Mouse (Mus musculus): ENCODE measurements at regions not wholly inside any gene's neighbourhood (a gene's known extent, or its start where the extent isn't known, plus 50 kb on each side); places are given as distances from the start of the nearest gene placed in this dataset.
A peak's percentile ranks its signal among the peaks of the same experiment; 100 is the strongest.

DNA sequence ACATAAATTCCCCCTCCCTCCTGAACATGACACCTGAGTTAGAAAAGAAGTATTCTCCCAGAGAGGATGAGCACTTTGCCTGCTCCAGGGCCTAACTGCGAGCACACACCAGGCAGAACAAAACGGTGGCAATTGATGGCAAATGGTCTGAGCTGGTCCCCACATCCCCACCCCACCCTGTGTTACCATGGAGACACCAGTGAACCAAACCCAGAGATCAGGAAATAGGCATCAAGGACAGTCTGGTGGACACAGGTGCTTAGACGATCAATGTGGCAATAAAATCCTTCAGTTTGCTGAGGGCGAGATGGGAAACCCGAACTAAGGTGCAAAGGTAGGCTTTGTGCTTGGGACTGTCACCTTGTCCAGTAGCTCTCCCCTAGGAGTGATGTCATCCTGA lies 74.0 kb downstream of the Sox9 start:
- Histone ChIP-seq H3K27ac (ENCODE audit: low read length) (no peak overlapping the region), H3K4me3 (ENCODE audit: low read depth, low read length) (no peak overlapping the region), H3K36me3 (ENCODE audit: control insufficient read depth, insufficient read depth, low read length) (no peaks in the 10 kb centered on the region), H3K4me2 (replicated peaks; ENCODE audit: low read depth, low read length) (no peak overlapping the region), H3K9ac (replicated peaks; ENCODE audit: low read depth, low read length) (no peak overlapping the region), H3K9me3 (ENCODE audit: control insufficient read depth, low read depth, low read length) (no peaks in the 10 kb centered on the region), H3K4me1 (ENCODE audit: control insufficient read depth, insufficient read depth, low read length) (no peaks in the 10 kb centered on the region), H3K27me3 (ENCODE audit: control insufficient read depth, insufficient read depth, low read length) (no peaks in the 10 kb centered on the region)
- ATAC-seq (ENCODE audit: insufficient number of reproducible peaks, insufficient read depth, low FRiP score, low read depth), result no peak
- 84% methylated on average over 5 of the region's 5 CpGs for WGBS

DNA sequence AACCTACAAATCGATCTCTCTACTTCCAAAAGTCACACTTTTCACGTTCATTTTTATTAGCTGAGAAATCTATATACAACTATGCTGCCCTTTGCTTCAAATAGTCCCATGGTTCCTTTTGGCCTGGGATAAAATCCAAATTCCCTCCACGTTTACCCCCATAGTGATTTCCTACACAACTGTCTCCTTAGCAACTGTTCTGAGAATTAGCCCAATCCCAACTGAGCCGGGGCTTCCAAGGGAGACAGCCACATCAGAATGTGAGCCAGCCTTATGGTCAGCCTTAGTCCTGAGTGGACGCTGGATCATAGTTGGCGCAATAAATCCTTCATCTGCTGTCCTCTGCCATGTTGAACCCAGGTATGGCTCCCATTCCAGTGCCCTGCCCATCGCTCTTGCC lies 77.3 kb downstream of the Sox9 start:
- Histone ChIP-seq H3K27me3 (ENCODE audit: control insufficient read depth, insufficient read depth, low read length) (no peaks in the 10 kb centered on the region), H3K4me2 (replicated peaks; ENCODE audit: low read depth, low read length) (no peak overlapping the region), H3K9ac (replicated peaks; ENCODE audit: low read depth, low read length) (no peak overlapping the region), H3K4me1 (ENCODE audit: control insufficient read depth, insufficient read depth, low read length) (no peaks in the 10 kb centered on the region), H3K36me3 (ENCODE audit: control insufficient read depth, insufficient read depth, low read length) (no peaks in the 10 kb centered on the region), H3K9me3 (ENCODE audit: control insufficient read depth, low read depth, low read length) (no peaks in the 10 kb centered on the region), H3K27ac (ENCODE audit: low read length) (no peak overlapping the region), H3K4me3 (ENCODE audit: low read depth, low read length) (no peak overlapping the region)
- ATAC-seq (ENCODE audit: insufficient number of reproducible peaks, insufficient read depth, low FRiP score, low read depth), result no peak
- 86% methylated on average over 7 of the region's 7 CpGs for WGBS

DNA sequence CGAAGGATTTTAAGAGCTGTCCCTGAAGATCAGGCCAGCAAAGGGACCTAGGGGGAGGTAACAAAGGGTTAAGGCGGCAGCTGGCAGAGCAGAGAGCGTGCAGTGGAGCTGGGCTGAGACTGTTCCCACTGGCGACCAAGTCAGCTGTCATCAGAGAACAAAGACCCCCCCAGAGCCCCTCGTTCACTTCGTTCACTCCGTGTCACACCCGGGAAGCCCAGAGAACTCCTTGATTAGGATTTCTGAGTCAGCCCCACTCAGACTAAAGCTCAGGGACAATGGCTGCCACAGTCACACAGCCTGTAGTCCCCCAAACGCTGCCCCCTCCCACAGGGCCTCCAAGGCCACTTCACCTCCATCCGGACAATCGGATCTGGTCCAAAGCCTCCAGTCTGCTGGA lies 78.8 kb downstream of the Sox9 start:
- Histone ChIP-seq H3K9me3 (ENCODE audit: control insufficient read depth, low read depth, low read length) (no peaks in the 10 kb centered on the region), H3K4me1 (ENCODE audit: control insufficient read depth, insufficient read depth, low read length) (no peaks in the 10 kb centered on the region), H3K4me3 (ENCODE audit: low read depth, low read length) (no peak overlapping the region), H3K27ac (ENCODE audit: low read length) (no peak overlapping the region), H3K9ac (replicated peaks; ENCODE audit: low read depth, low read length) (no peak overlapping the region), H3K27me3 (ENCODE audit: control insufficient read depth, insufficient read depth, low read length) (no peaks in the 10 kb centered on the region), H3K4me2 (replicated peaks; ENCODE audit: low read depth, low read length) (no peak overlapping the region), H3K36me3 (ENCODE audit: control insufficient read depth, insufficient read depth, low read length) (no peaks in the 10 kb centered on the region)
- WGBS, result 31% methylated on average over 11 of the region's 11 CpGs
- no peak for ATAC-seq (ENCODE audit: insufficient number of reproducible peaks, insufficient read depth, low FRiP score, low read depth)

DNA sequence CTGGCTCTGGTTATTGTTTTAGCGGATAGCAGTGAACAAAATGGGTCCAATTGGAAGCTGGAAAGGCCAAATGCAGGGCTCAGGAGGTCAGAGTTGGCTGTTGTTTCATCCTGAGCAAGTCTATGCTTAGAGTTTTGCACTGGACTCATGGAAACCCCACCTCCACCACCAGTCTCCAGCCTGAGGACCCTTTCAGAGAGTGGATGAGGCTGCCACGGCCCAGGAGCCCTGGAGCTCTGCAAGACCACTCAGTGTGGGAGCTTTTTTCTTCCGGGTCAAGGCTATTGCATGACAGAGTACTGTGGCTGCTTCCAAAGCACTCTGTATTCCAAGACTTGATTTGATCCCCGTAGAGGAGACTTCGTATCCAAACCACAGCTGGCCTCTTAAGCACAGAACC lies 79.2 kb downstream of the Sox9 start:
- Histone ChIP-seq H3K4me2 (replicated peaks; ENCODE audit: low read depth, low read length) (no peak overlapping the region), H3K27ac (ENCODE audit: low read length) (no peak overlapping the region), H3K9me3 (ENCODE audit: control insufficient read depth, low read depth, low read length) (no peaks in the 10 kb centered on the region), H3K27me3 (ENCODE audit: control insufficient read depth, insufficient read depth, low read length) (no peaks in the 10 kb centered on the region), H3K4me1 (ENCODE audit: control insufficient read depth, insufficient read depth, low read length) (no peaks in the 10 kb centered on the region), H3K9ac (replicated peaks; ENCODE audit: low read depth, low read length) (no peak overlapping the region), H3K4me3 (ENCODE audit: low read depth, low read length) (no peak overlapping the region), H3K36me3 (ENCODE audit: control insufficient read depth, insufficient read depth, low read length) (no peaks in the 10 kb centered on the region)
- 82% methylated on average over 5 of the region's 5 CpGs for whole genome bisulfite sequencing
- ATAC-seq (ENCODE audit: insufficient number of reproducible peaks, insufficient read depth, low FRiP score, low read depth), result no peak

DNA sequence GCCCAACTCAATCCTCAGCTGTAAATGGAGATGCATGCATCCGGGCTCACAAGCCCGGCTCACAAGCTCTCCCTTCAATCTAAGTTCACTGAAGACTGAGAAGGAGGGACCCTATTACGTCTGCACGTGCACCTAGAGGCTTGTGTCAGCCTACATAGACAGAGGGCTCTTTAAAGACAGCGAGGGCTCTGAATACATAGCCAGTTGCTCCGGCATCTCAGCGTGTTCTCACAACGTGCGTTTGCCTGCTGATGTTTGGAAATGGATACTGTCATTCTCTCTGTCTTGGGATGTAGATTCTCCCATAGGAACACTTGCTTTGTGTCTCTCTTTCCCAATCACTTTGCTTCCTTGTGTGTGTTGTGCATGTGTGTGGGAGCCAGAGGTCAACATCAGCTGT lies 83.8 kb downstream of the Sox9 start:
- Histone ChIP-seq H3K27me3 (ENCODE audit: control insufficient read depth, insufficient read depth, low read length) (no peaks in the 10 kb centered on the region), H3K9ac (replicated peaks; ENCODE audit: low read depth, low read length) (no peak overlapping the region), H3K27ac (ENCODE audit: low read length) (no peak overlapping the region), H3K9me3 (ENCODE audit: control insufficient read depth, low read depth, low read length) (no peaks in the 10 kb centered on the region), H3K4me3 (ENCODE audit: low read depth, low read length) (no peak overlapping the region), H3K36me3 (ENCODE audit: control insufficient read depth, insufficient read depth, low read length) (no peaks in the 10 kb centered on the region), H3K4me2 (replicated peaks; ENCODE audit: low read depth, low read length) (no peak overlapping the region), H3K4me1 (ENCODE audit: control insufficient read depth, insufficient read depth, low read length) (peaks cover 9% of the 10 kb centered on the region; the same call in 1 of the 2 replicates)
- no peak for ATAC-seq (ENCODE audit: insufficient number of reproducible peaks, insufficient read depth, low FRiP score, low read depth)
- WGBS, result 87% methylated on average over 9 of the region's 9 CpGs

DNA sequence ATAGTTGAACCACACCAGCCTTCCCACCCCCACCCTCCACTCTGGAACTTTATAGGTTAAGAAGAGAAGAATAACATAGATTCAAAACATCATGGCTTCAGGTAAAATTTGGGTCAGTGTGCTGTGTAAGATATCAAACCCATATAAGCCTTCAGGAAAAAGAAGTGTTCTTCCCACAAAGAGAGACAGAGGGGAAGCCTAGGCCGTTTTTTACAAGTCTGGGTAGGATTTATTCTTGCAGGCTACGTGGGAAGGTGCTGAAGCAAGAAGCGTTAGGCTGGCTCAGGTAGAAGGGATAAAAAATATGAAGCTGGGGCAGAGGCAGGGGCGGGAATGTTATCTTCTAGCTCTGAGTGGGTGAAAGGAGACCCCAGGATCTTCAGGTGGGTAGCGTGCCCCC lies 87.5 kb downstream of the Sox9 start:
- Histone ChIP-seq H3K27me3 (ENCODE audit: control insufficient read depth, insufficient read depth, low read length) (no peaks in the 10 kb centered on the region), H3K36me3 (ENCODE audit: control insufficient read depth, insufficient read depth, low read length) (no peaks in the 10 kb centered on the region), H3K4me3 (ENCODE audit: low read depth, low read length) (no peak overlapping the region), H3K9ac (replicated peaks; ENCODE audit: low read depth, low read length) (no peak overlapping the region), H3K4me2 (replicated peaks; ENCODE audit: low read depth, low read length) (peak overlapping the region; percentile 42; the same call in 1 of the 2 replicates), H3K9me3 (ENCODE audit: control insufficient read depth, low read depth, low read length) (no peaks in the 10 kb centered on the region), H3K27ac (ENCODE audit: low read length) (no peak overlapping the region), H3K4me1 (ENCODE audit: control insufficient read depth, insufficient read depth, low read length) (peaks cover 9% of the 10 kb centered on the region; the same call in 1 of the 2 replicates)
- 39% methylated on average over 5 of the region's 5 CpGs for WGBS
- ATAC-seq (ENCODE audit: insufficient number of reproducible peaks, insufficient read depth, low FRiP score, low read depth), result no peak

DNA sequence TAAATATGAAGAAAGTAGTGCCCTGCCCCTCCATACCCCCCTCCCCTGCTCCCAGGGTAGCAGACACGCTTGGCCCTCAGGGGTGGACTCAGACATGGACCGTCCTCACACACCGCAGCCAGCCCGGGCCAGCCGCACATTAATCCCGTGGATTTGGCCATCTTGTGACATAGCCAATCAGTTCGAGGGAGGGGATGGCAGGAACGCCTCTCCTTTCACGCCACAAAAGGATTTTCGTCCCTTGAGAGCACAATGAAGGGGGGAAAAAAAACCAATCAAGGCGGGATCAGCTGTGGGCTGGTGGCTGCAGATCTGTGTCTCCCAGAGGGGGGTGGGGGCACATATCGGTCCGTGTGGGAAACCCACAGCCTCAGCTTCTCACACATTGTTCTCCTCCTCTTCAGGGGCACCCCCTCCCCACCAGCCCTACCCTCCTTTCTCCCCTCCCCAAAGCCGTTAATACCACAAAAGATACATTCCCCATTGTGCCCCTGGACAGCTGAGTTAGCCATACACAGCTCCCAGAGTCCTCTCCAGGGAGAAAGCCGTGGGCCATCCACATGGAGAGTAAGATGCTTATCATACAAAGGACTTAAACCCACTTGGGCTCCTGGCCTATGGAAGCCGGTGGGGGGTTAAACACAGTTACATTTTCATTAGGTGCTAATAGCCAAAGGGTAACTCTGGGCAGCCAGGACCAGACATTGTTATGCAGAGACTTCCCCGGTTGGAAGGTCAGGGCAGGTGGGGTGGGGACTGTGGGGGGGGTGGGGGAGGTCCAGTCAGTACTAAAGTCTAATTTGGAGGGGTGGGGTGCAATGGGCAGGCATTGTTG lies 88.4 kb downstream of the Sox9 start:
- no peak overlapping the region for H3K27ac ChIP-seq (ENCODE audit: low read length)
- no peaks in the 10 kb centered on the region for H3K9me3 ChIP-seq (ENCODE audit: control insufficient read depth, low read depth, low read length)
- WGBS, result 6% methylated on average over 17 of the region's 17 CpGs
- ATAC-seq (ENCODE audit: insufficient number of reproducible peaks, insufficient read depth, low FRiP score, low read depth), result no peak
- H3K4me3 ChIP-seq (ENCODE audit: low read depth, low read length), result peak overlapping the region; percentile 6; the same call in 1 of the 2 replicates
- no peak overlapping the region for H3K9ac ChIP-seq (replicated peaks; ENCODE audit: low read depth, low read length)
- no peaks in the 10 kb centered on the region for H3K36me3 ChIP-seq (ENCODE audit: control insufficient read depth, insufficient read depth, low read length)
- peak overlapping the region; percentile 42 for H3K4me2 ChIP-seq (replicated peaks; ENCODE audit: low read depth, low read length)
- peaks cover 9% of the 10 kb centered on the region; the same call in 1 of the 2 replicates for H3K4me1 ChIP-seq (ENCODE audit: control insufficient read depth, insufficient read depth, low read length)
- H3K27me3 ChIP-seq (ENCODE audit: control insufficient read depth, insufficient read depth, low read length), result no peaks in the 10 kb centered on the region

DNA sequence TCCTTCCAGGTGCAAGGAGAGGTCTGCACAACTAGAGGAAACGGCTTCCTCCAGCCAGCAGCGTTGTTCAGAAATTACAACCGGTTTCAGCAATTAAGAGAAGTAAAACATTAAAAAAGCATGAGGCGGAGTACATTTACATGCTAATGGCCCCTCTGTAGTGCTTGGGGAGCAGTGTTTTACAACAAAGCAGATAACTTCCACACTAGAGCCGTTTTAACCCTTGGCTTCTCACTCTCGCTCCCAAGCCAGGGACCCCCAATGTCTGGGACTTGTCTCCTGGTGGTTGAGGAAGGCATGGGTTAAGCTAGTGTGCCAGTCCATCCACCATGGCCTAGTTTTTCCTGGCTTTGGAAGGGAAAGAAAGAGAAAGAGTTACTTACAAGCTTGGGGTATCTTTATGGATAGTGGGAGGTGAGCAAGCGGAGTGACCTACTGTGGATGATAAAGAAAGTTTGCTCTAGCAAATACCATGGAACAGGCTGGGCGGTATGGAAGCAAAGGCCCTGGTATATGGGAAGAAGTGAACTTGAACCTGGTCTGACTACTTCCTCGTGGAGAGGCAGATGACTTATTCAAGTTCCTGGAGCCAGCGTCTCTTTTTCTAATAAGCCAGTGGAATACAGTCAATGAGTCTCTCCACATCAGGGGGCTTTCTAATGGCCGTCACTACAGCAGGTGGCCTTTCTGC lies 90.8 kb downstream of the Sox9 start:
- no peak overlapping the region for H3K9ac ChIP-seq (replicated peaks; ENCODE audit: low read depth, low read length)
- no peak for ATAC-seq (ENCODE audit: insufficient number of reproducible peaks, insufficient read depth, low FRiP score, low read depth)
- no peak overlapping the region for H3K4me3 ChIP-seq (ENCODE audit: low read depth, low read length)
- H3K4me2 ChIP-seq (replicated peaks; ENCODE audit: low read depth, low read length), result no peak overlapping the region
- H3K4me1 ChIP-seq (ENCODE audit: control insufficient read depth, insufficient read depth, low read length), result peaks cover 9% of the 10 kb centered on the region; the same call in 1 of the 2 replicates
- no peak overlapping the region for H3K27ac ChIP-seq (ENCODE audit: low read length)
- H3K27me3 ChIP-seq (ENCODE audit: control insufficient read depth, insufficient read depth, low read length), result no peaks in the 10 kb centered on the region
- no peaks in the 10 kb centered on the region for H3K9me3 ChIP-seq (ENCODE audit: control insufficient read depth, low read depth, low read length)
- H3K36me3 ChIP-seq (ENCODE audit: control insufficient read depth, insufficient read depth, low read length), result no peaks in the 10 kb centered on the region
- WGBS, result 61% methylated on average over 11 of the region's 11 CpGs
